Mouse (Mus musculus): ENCODE results near the gene Dglucy.

GRCm38 (mm10) chr12:100928286-100928685 lies 149.4 kb downstream of the Dglucy start:
- TF ChIP-seq CTCF (IDR thresholded peaks at IDR 0.05; ENCODE audit: low read depth, low read length) (no peak), GATA1 (IDR thresholded peaks at IDR 0.05; ENCODE audit: borderline replicate concordance, low read length) (no peak), TAL1 (conservative IDR thresholded peaks at IDR 0.05; ENCODE audit: low read depth, low read length) (no peak)
